Mouse (Mus musculus): ENCODE results near the gene Dcxr. TPM values are rescaled to one million over a fixed set of nuclear protein-coding genes. Genes with fewer than 3 reads are reported as not detected.
"Not testable (repeated sequence)": the region's sequence is repeated elsewhere in the genome, so short reads cannot be mapped to it uniquely, and the experiment has no call there.

Dcxr gene
- polyA plus RNA-seq (2014; fragmentation: Nextera tagmentation; extraction: Ambion mirVana): 10.8 and 11.8 TPM in 2 replicates

GRCm38 (mm10) chr11:120727169-120727527 is at the start of gene Dcxr:
Gene Dcxr (minus strand): TSS chr11:120727281.
- Histone ChIP-seq H3K9me3 (ENCODE audit: control insufficient read depth, low read length) (no peaks in the 10 kb centered on the region), H3K4me1 (replicated peaks; ENCODE audit: control insufficient read depth, insufficient read depth, low read length) (peaks cover 3% of the 10 kb centered on the region; the same call in 1 of the 2 replicates), H3K27me3 (ENCODE audit: control insufficient read depth, insufficient read depth, low read length) (peaks cover 4% of the 10 kb centered on the region), H3K4me3 (ENCODE audit: low read depth, low read length) (peak within 1 kb of the TSS; percentile 50), H3K36me3 (ENCODE audit: control insufficient read depth, insufficient read depth, low read length) (no peaks in the 10 kb centered on the region), H3K9ac (ENCODE audit: low read length) (peak within 1 kb of the TSS; percentile 48), H3K4me2 (ENCODE audit: low read depth, low read length, severe bottlenecking) (peak within 1 kb of the TSS; percentile 87), H3K27ac (ENCODE audit: low read depth, low read length) (no peak within 1 kb of the TSS)
- ATAC-seq (replicated peaks; ENCODE audit: low FRiP score) (peak; percentile 88), DNase-seq (ENCODE audit: low spot score) (peak; percentile 88)
- under 1% methylated on average over 14 of the region's 14 CpGs for whole genome bisulfite sequencing

- no peak overlapping the region for H3K9ac ChIP-seq (ENCODE audit: low read length)
- no peak overlapping the region for H3K27ac ChIP-seq (ENCODE audit: low read depth, low read length)
- H3K4me1 ChIP-seq (replicated peaks; ENCODE audit: control insufficient read depth, insufficient read depth, low read length): no peaks in the 10 kb centered on the region
- H3K9me3 ChIP-seq (ENCODE audit: control insufficient read depth, low read length): no peaks in the 10 kb centered on the region
- no peaks in the 10 kb centered on the region for H3K36me3 ChIP-seq (ENCODE audit: control insufficient read depth, insufficient read depth, low read length)
- DNase-seq (ENCODE audit: low spot score) (peak; percentile 97), ATAC-seq (replicated peaks; ENCODE audit: low FRiP score) (peak; percentile 70)
- H3K4me2 ChIP-seq (ENCODE audit: low read depth, low read length, severe bottlenecking): no peak overlapping the region
- WGBS: 30% methylated on average over 15 of the region's 15 CpGs
- H3K4me3 ChIP-seq (ENCODE audit: low read depth, low read length): no peak overlapping the region
- no peaks in the 10 kb centered on the region for H3K27me3 ChIP-seq (ENCODE audit: control insufficient read depth, insufficient read depth, low read length)
These were observed 48.8 kb upstream of the Dcxr start for GRCm38 (mm10) chr11:120775774-120776469.

- H3K9ac ChIP-seq (ENCODE audit: low read length): no peak overlapping the region
- WGBS: 90% methylated on average over 7 of the region's 7 CpGs
- no peak overlapping the region for H3K4me2 ChIP-seq (ENCODE audit: low read depth, low read length, severe bottlenecking)
- DNase-seq (ENCODE audit: low spot score) (no peak), ATAC-seq (replicated peaks; ENCODE audit: low FRiP score) (no peak)
- H3K27ac ChIP-seq (ENCODE audit: low read depth, low read length): no peak overlapping the region
- no peaks in the 10 kb centered on the region for H3K4me1 ChIP-seq (replicated peaks; ENCODE audit: control insufficient read depth, insufficient read depth, low read length)
- no peaks in the 10 kb centered on the region for H3K36me3 ChIP-seq (ENCODE audit: control insufficient read depth, insufficient read depth, low read length)
- H3K27me3 ChIP-seq (ENCODE audit: control insufficient read depth, insufficient read depth, low read length): no peaks in the 10 kb centered on the region
- no peaks in the 10 kb centered on the region for H3K9me3 ChIP-seq (ENCODE audit: control insufficient read depth, low read length)
- no peak overlapping the region for H3K4me3 ChIP-seq (ENCODE audit: low read depth, low read length)
These were observed 46.5 kb upstream of the Dcxr start for GRCm38 (mm10) chr11:120773463-120774190.

- Histone ChIP-seq H3K4me3 (ENCODE audit: low read depth, low read length) (no peak overlapping the region), H3K4me2 (ENCODE audit: low read depth, low read length, severe bottlenecking) (no peak overlapping the region), H3K36me3 (ENCODE audit: control insufficient read depth, insufficient read depth, low read length) (no peaks in the 10 kb centered on the region), H3K27ac (ENCODE audit: low read depth, low read length) (no peak overlapping the region), H3K27me3 (ENCODE audit: control insufficient read depth, insufficient read depth, low read length) (no peaks in the 10 kb centered on the region), H3K9ac (ENCODE audit: low read length) (no peak overlapping the region), H3K4me1 (replicated peaks; ENCODE audit: control insufficient read depth, insufficient read depth, low read length) (no peaks in the 10 kb centered on the region), H3K9me3 (ENCODE audit: control insufficient read depth, low read length) (no peaks in the 10 kb centered on the region)
- DNase-seq (ENCODE audit: low spot score) (no peak), ATAC-seq (replicated peaks; ENCODE audit: low FRiP score) (no peak)
- 72% methylated on average over 3 of the region's 3 CpGs for WGBS
These were observed 45.7 kb upstream of the Dcxr start for GRCm38 (mm10) chr11:120772749-120773148.

GRCm38 (mm10) chr11:120768206-120768605 is 41.1 kb upstream of the Dcxr start:
- Histone ChIP-seq H3K36me3 (ENCODE audit: control insufficient read depth, insufficient read depth, low read length) (no peaks in the 10 kb centered on the region), H3K9me3 (ENCODE audit: control insufficient read depth, low read length) (no peaks in the 10 kb centered on the region), H3K27ac (ENCODE audit: low read depth, low read length) (no peak overlapping the region), H3K9ac (ENCODE audit: low read length) (no peak overlapping the region), H3K4me3 (ENCODE audit: low read depth, low read length) (no peak overlapping the region), H3K4me1 (replicated peaks; ENCODE audit: control insufficient read depth, insufficient read depth, low read length) (no peaks in the 10 kb centered on the region), H3K4me2 (ENCODE audit: low read depth, low read length, severe bottlenecking) (no peak overlapping the region), H3K27me3 (ENCODE audit: control insufficient read depth, insufficient read depth, low read length) (no peaks in the 10 kb centered on the region)
- ATAC-seq (replicated peaks; ENCODE audit: low FRiP score) (no peak), DNase-seq (ENCODE audit: low spot score) (no peak)
- WGBS: 71% methylated on average over 1 of the region's 1 CpGs

GRCm38 (mm10) chr11:120767023-120767422 is 39.9 kb upstream of the Dcxr start:
- not testable (repeated sequence) for H3K9me3 ChIP-seq (ENCODE audit: control insufficient read depth, low read length); H3K36me3 ChIP-seq (ENCODE audit: control insufficient read depth, insufficient read depth, low read length); H3K9ac ChIP-seq (ENCODE audit: low read length); H3K27me3 ChIP-seq (ENCODE audit: control insufficient read depth, insufficient read depth, low read length); H3K4me1 ChIP-seq (replicated peaks; ENCODE audit: control insufficient read depth, insufficient read depth, low read length); H3K27ac ChIP-seq (ENCODE audit: low read depth, low read length); H3K4me3 ChIP-seq (ENCODE audit: low read depth, low read length); DNase-seq (ENCODE audit: low spot score); H3K4me2 ChIP-seq (ENCODE audit: low read depth, low read length, severe bottlenecking); ATAC-seq (replicated peaks; ENCODE audit: low FRiP score)
- WGBS: 84% methylated on average over 3 of the region's 7 CpGs

GRCm38 (mm10) chr11:120763121-120763999 is 36.3 kb upstream of the Dcxr start:
- WGBS: 11% methylated on average over 2 of the region's 23 CpGs
- H3K9ac ChIP-seq (ENCODE audit: low read length); H3K27ac ChIP-seq (ENCODE audit: low read depth, low read length); DNase-seq (ENCODE audit: low spot score); H3K36me3 ChIP-seq (ENCODE audit: control insufficient read depth, insufficient read depth, low read length); H3K4me3 ChIP-seq (ENCODE audit: low read depth, low read length); H3K4me1 ChIP-seq (replicated peaks; ENCODE audit: control insufficient read depth, insufficient read depth, low read length); H3K4me2 ChIP-seq (ENCODE audit: low read depth, low read length, severe bottlenecking); H3K27me3 ChIP-seq (ENCODE audit: control insufficient read depth, insufficient read depth, low read length); H3K9me3 ChIP-seq (ENCODE audit: control insufficient read depth, low read length); ATAC-seq (replicated peaks; ENCODE audit: low FRiP score): not testable (repeated sequence)

GRCm38 (mm10) chr11:120762672-120763041 is 35.6 kb upstream of the Dcxr start, which contains the start of gene Hmga1b:
Gene Hmga1b (plus strand): TSS chr11:120762794.
- H3K4me3 ChIP-seq (ENCODE audit: low read depth, low read length); H3K4me1 ChIP-seq (replicated peaks; ENCODE audit: control insufficient read depth, insufficient read depth, low read length); H3K27ac ChIP-seq (ENCODE audit: low read depth, low read length); H3K9ac ChIP-seq (ENCODE audit: low read length); H3K36me3 ChIP-seq (ENCODE audit: control insufficient read depth, insufficient read depth, low read length); H3K9me3 ChIP-seq (ENCODE audit: control insufficient read depth, low read length); DNase-seq (ENCODE audit: low spot score); H3K4me2 ChIP-seq (ENCODE audit: low read depth, low read length, severe bottlenecking); ATAC-seq (replicated peaks; ENCODE audit: low FRiP score); H3K27me3 ChIP-seq (ENCODE audit: control insufficient read depth, insufficient read depth, low read length): not testable (repeated sequence)
- WGBS: 16% methylated on average over 14 of the region's 14 CpGs

All from forebrain, embryonic 11.5 days (tissue).